In genomic region chr17:46161710-46162109, GRCm38 (mm10) we compare ENCODE assay signal across 9 mouse cellular contexts. TPM values are rescaled to one million over a fixed set of nuclear protein-coding genes. Genes with fewer than 3 reads are reported as not detected.
DNase-seq lines count a peak whose midpoint lies in the region; ATAC-seq and TF ChIP-seq lines count a peak whose summit lies in the region.
"Had no signal": no experiment of that assay in that cellular context is flagged by ENCODE, and none has a peak within 500 bp of the region (broad histone marks: within the 10 kb centered on the region; RNA-seq: fewer than 3 reads in every experiment).

No protein-coding gene starts in this region.

- peak overlapping the region; percentile 40 to 86 for H3K27ac ChIP-seq in heart, embryonic 14.5 days (replicated peaks in 1 of 2; ENCODE audit: control insufficient read depth in 1 of 2, insufficient read depth in 1 of 2, low read depth in 2 of 2, low read length in 2 of 2)
- H3K27ac ChIP-seq in heart, postnatal 0 days (ENCODE audit: low read depth): peak overlapping the region; percentile 86
- H3K27ac ChIP-seq in midbrain, embryonic 10.5 days (replicated peaks): peak overlapping the region; percentile 92

- no peaks in the 10 kb centered on the region for H3K9me3 ChIP-seq in heart, embryonic 14.5 days (ENCODE audit: control insufficient read depth, low read length)
- H3K9me3 ChIP-seq in G1E (replicated peaks): no peaks in the 10 kb centered on the region
- no peaks in the 10 kb centered on the region for H3K9me3 ChIP-seq in heart, postnatal 0 days (replicated peaks; ENCODE audit: control insufficient read depth, low read length)
- no peaks in the 10 kb centered on the region for H3K9me3 ChIP-seq in midbrain, embryonic 10.5 days (replicated peaks)

- peak overlapping the region; percentile 70 to 85 for H3K4me3 ChIP-seq in heart, embryonic 14.5 days (ENCODE audit: control insufficient read depth in 1 of 2, insufficient read depth in 1 of 2, low read depth in 1 of 2, low read length in 2 of 2)
- H3K4me3 ChIP-seq in G1E (ENCODE audit: low read depth, low read length): peak overlapping the region; percentile 74
- peak overlapping the region; percentile 86 for H3K4me3 ChIP-seq in heart, postnatal 0 days (ENCODE audit: low read depth, low read length)
- H3K4me3 ChIP-seq in midbrain, embryonic 10.5 days: peak overlapping the region; percentile 89

- DNase-seq in heart, postnatal 10 days: no peak
- no peak for DNase-seq in G1E (ENCODE audit: low spot score)
- DNase-seq in heart, postnatal 0 days (ENCODE audit: low spot score): no peak
- no peak for DNase-seq in midbrain, embryonic 10.5 days (ENCODE audit: low spot score)
- DNase-seq in layer of hippocampus, postnatal 14 days (ENCODE audit: low spot score in 2 of 2): no peak
- DNase-seq in adrenal gland, postnatal 36 days: no peak
- DNase-seq in embryo, embryonic 9.5 days (ENCODE audit: extremely low spot score): no peak
- DNase-seq: gastrocnemius, postnatal 36 days had no signal

- H3K9ac ChIP-seq in heart, embryonic 14.5 days (ENCODE audit: low read length): peak overlapping the region; percentile 85
- peak overlapping the region; percentile 85 for H3K9ac ChIP-seq in heart, postnatal 0 days (replicated peaks; ENCODE audit: low read depth, low read length)

- intact Hi-C loops in heart, postnatal 10 days (cut with DNase I): loop anchor here (10.0 kb wide), 1 partner anchor 427 kb away; the partner anchor contains the start of gene 1600014C23Rik

- peaks cover 37% of the 10 kb centered on the region for H3K36me3 ChIP-seq in heart, embryonic 14.5 days (ENCODE audit: control insufficient read depth, insufficient read depth, low read length)
- peaks cover 36% of the 10 kb centered on the region for H3K36me3 ChIP-seq in G1E (replicated peaks)
- peaks cover 31% of the 10 kb centered on the region for H3K36me3 ChIP-seq in heart, postnatal 0 days (replicated peaks; ENCODE audit: control insufficient read depth, insufficient read depth, low read length)
- peaks cover 43% of the 10 kb centered on the region for H3K36me3 ChIP-seq in midbrain, embryonic 10.5 days

- no peak for TF ChIP-seq EP300 in heart, postnatal 0 days (IDR thresholded peaks at IDR 0.05; ENCODE audit: low read depth)

- TF ChIP-seq CTCF in G1E (IDR thresholded peaks at IDR 0.05; ENCODE audit: low read depth, low read length): no peak
- no peak for TF ChIP-seq CTCF in heart, postnatal 0 days (IDR thresholded peaks at IDR 0.05; ENCODE audit: low read depth)

- ATAC-seq in heart, embryonic 14.5 days (ENCODE audit: insufficient number of reproducible peaks, insufficient read depth, low FRiP score, low read depth): no peak
- ATAC-seq in G1E (ENCODE audit: extremely low read depth, insufficient number of reproducible peaks, low FRiP score, poor library complexity, severe bottlenecking): no peak
- ATAC-seq in heart, postnatal 0 days (ENCODE audit: insufficient read depth, low read depth): no peak

- 44% methylated on average over 9 of the region's 9 CpGs for WGBS in heart, embryonic 14.5 days
- 41% methylated on average over 9 of the region's 9 CpGs for WGBS in heart, postnatal 0 days
- 51% methylated on average over 9 of the region's 9 CpGs for WGBS in midbrain, embryonic 10.5 days

- peaks cover 13 to 31% of the 10 kb centered on the region in 2 experiments for H3K4me1 ChIP-seq in heart, embryonic 14.5 days (ENCODE audit: control insufficient read depth in 2 of 2, insufficient read depth in 2 of 2, low read length in 2 of 2)
- H3K4me1 ChIP-seq in G1E (ENCODE audit: insufficient read depth, low read depth, low read length): peaks cover 63% of the 10 kb centered on the region
- peaks cover 25% of the 10 kb centered on the region for H3K4me1 ChIP-seq in heart, postnatal 0 days (ENCODE audit: control insufficient read depth, insufficient read depth)
- H3K4me1 ChIP-seq in midbrain, embryonic 10.5 days: peaks cover 32% of the 10 kb centered on the region

- peak overlapping the region; percentile 76 for H3K4me2 ChIP-seq in heart, embryonic 14.5 days (ENCODE audit: low read length)
- peak overlapping the region; percentile 82 for H3K4me2 ChIP-seq in heart, postnatal 0 days (ENCODE audit: low read depth, low read length)

- H3K27me3 ChIP-seq in heart, embryonic 14.5 days (ENCODE audit: control insufficient read depth, insufficient read depth, low read length): no peaks in the 10 kb centered on the region
- no peaks in the 10 kb centered on the region for H3K27me3 ChIP-seq in G1E (ENCODE audit: insufficient read depth, low read length)
- no peaks in the 10 kb centered on the region for H3K27me3 ChIP-seq in heart, postnatal 0 days (ENCODE audit: control insufficient read depth, insufficient read depth, low read length)
- H3K27me3 ChIP-seq in midbrain, embryonic 10.5 days (ENCODE audit: low read depth, poor library complexity, severe bottlenecking): no peaks in the 10 kb centered on the region

RNA-seq across cellular contexts. Expression of gene Gtpbp2, which starts 0.9 kb away (rescaled TPM):
- 24.8 and 29.1 TPM in 2 replicates for polyA plus RNA-seq in heart, embryonic 14.5 days (2014; fragmentation: Nextera tagmentation; extraction: Ambion mirVana)
- total RNA-seq in heart, postnatal 10 days (2021): 10 to 100 TPM; 83.5 to 84.8 TPM
- total RNA-seq in G1E (2014; fragmentation: Nextera tagmentation) (41.7 and 182 TPM in 2 replicates), G1E (2017) (30.3 and 31.8 TPM in 2 replicates)
- polyA plus RNA-seq in G1E (2012): 55.0 and 61.1 TPM in 2 replicates
- total RNA-seq in heart, postnatal 0 days (2014; rRNA removed; ENCODE audit: low replicate concordance): 66.4 and 99.0 TPM in 2 replicates
- polyA plus RNA-seq in heart, postnatal 0 days (2015; fragmentation: Nextera tagmentation; extraction: Ambion mirVana): 24.5 and 25.8 TPM in 2 replicates
- 28.2 and 31.0 TPM in 2 replicates for polyA plus RNA-seq in midbrain, embryonic 10.5 days (2016; fragmentation: Nextera tagmentation; extraction: Ambion mirVana)
- total RNA-seq in layer of hippocampus, postnatal 14 days (2021): 100 to 1,000 TPM; 100 to 107 TPM
- total RNA-seq in adrenal gland, postnatal 36 days (2021): 10 to 100 TPM; 67.4 to 78.1 TPM

RNA-seq across cellular contexts. Expression of gene Mad2l1bp, which starts 8.4 kb away (rescaled TPM):
- polyA plus RNA-seq in heart, embryonic 14.5 days (2014; fragmentation: Nextera tagmentation; extraction: Ambion mirVana): 27.1 and 31.5 TPM in 2 replicates
- total RNA-seq in heart, postnatal 10 days (2021): 10 to 100 TPM; 18.5 to 21.6 TPM
- 21.7 and 27.4 TPM in 2 replicates for total RNA-seq in G1E (2014; fragmentation: Nextera tagmentation)
- total RNA-seq in G1E (2017): 12.7 and 14.0 TPM in 2 replicates
- polyA plus RNA-seq in G1E (2012): 7.8 and 12.8 TPM in 2 replicates
- 19.1 and 26.9 TPM in 2 replicates for total RNA-seq in heart, postnatal 0 days (2014; rRNA removed; ENCODE audit: low replicate concordance)
- polyA plus RNA-seq in heart, postnatal 0 days (2015; fragmentation: Nextera tagmentation; extraction: Ambion mirVana): 32.5 and 32.6 TPM in 2 replicates
- polyA plus RNA-seq in midbrain, embryonic 10.5 days (2016; fragmentation: Nextera tagmentation; extraction: Ambion mirVana): 36.1 and 40.1 TPM in 2 replicates
- 10 to 100 TPM in 1 of 2 experiments, 1 to 10 TPM in 1; 9.0 to 11.3 TPM for total RNA-seq in layer of hippocampus, postnatal 14 days (2021)
- total RNA-seq in adrenal gland, postnatal 36 days (2021): 10 to 100 TPM; 19.7 to 20.1 TPM

RNA-seq across cellular contexts. Expression of gene Rsph9, which starts 17.7 kb away (rescaled TPM):
- polyA plus RNA-seq in heart, embryonic 14.5 days (2014; fragmentation: Nextera tagmentation; extraction: Ambion mirVana): 6.8 and 7.0 TPM in 2 replicates
- 1 to 10 TPM; 1.3 to 2.3 TPM for total RNA-seq in heart, postnatal 10 days (2021)
- not detected in 2 replicates for total RNA-seq in G1E (2014; fragmentation: Nextera tagmentation)
- 0.12 TPM in 1 of 2 replicates, not detected in the other for total RNA-seq in G1E (2017)
- polyA plus RNA-seq in G1E (2012): not detected in 2 replicates
- 0.27 and 4.5 TPM in 2 replicates for total RNA-seq in heart, postnatal 0 days (2014; rRNA removed; ENCODE audit: low replicate concordance)
- 4.2 and 4.7 TPM in 2 replicates for polyA plus RNA-seq in heart, postnatal 0 days (2015; fragmentation: Nextera tagmentation; extraction: Ambion mirVana)
- polyA plus RNA-seq in midbrain, embryonic 10.5 days (2016; fragmentation: Nextera tagmentation; extraction: Ambion mirVana): 11.7 and 14.2 TPM in 2 replicates
- total RNA-seq in layer of hippocampus, postnatal 14 days (2021): 10 to 100 TPM; 27.4 to 28.5 TPM
- 10 to 100 TPM in 1 of 2 experiments, 1 to 10 TPM in 1; 7.9 to 12.8 TPM for total RNA-seq in adrenal gland, postnatal 36 days (2021)

RNA-seq across cellular contexts. Expression of gene Polh, which starts 40.7 kb away (rescaled TPM):
- 11.2 and 11.7 TPM in 2 replicates for polyA plus RNA-seq in heart, embryonic 14.5 days (2014; fragmentation: Nextera tagmentation; extraction: Ambion mirVana)
- total RNA-seq in heart, postnatal 10 days (2021): 10 to 100 TPM; 11.6 to 15.9 TPM
- total RNA-seq in G1E (2014; fragmentation: Nextera tagmentation) (24.8 and 25.7 TPM in 2 replicates), G1E (2017) (33.3 and 34.6 TPM in 2 replicates)
- 2.2 and 2.8 TPM in 2 replicates for polyA plus RNA-seq in G1E (2012)
- total RNA-seq in heart, postnatal 0 days (2014; rRNA removed; ENCODE audit: low replicate concordance): 11.0 and 13.0 TPM in 2 replicates
- polyA plus RNA-seq in heart, postnatal 0 days (2015; fragmentation: Nextera tagmentation; extraction: Ambion mirVana): 7.8 and 7.9 TPM in 2 replicates
- 12.6 and 13.6 TPM in 2 replicates for polyA plus RNA-seq in midbrain, embryonic 10.5 days (2016; fragmentation: Nextera tagmentation; extraction: Ambion mirVana)
- total RNA-seq in layer of hippocampus, postnatal 14 days (2021): 1 to 10 TPM; 6.2 to 6.9 TPM
- 10 to 100 TPM; 43.3 to 45.3 TPM for total RNA-seq in adrenal gland, postnatal 36 days (2021)

RNA-seq across cellular contexts. Expression of gene Xpo5, which starts 40.9 kb away (rescaled TPM):
- polyA plus RNA-seq in heart, embryonic 14.5 days (2014; fragmentation: Nextera tagmentation; extraction: Ambion mirVana): 24.1 and 24.2 TPM in 2 replicates
- total RNA-seq in heart, postnatal 10 days (2021): 10 to 100 TPM; 21.6 to 27.4 TPM
- 65.6 and 77.6 TPM in 2 replicates for total RNA-seq in G1E (2014; fragmentation: Nextera tagmentation)
- total RNA-seq in G1E (2017): 50.9 and 55.3 TPM in 2 replicates
- 14.1 and 24.8 TPM in 2 replicates for polyA plus RNA-seq in G1E (2012)
- total RNA-seq in heart, postnatal 0 days (2014; rRNA removed; ENCODE audit: low replicate concordance): 22.6 and 28.9 TPM in 2 replicates
- 9.9 and 11.7 TPM in 2 replicates for polyA plus RNA-seq in heart, postnatal 0 days (2015; fragmentation: Nextera tagmentation; extraction: Ambion mirVana)
- polyA plus RNA-seq in midbrain, embryonic 10.5 days (2016; fragmentation: Nextera tagmentation; extraction: Ambion mirVana): 67.1 and 70.7 TPM in 2 replicates
- total RNA-seq in layer of hippocampus, postnatal 14 days (2021): 10 to 100 TPM; 43.8 to 44.4 TPM
- 10 to 100 TPM; 81.4 to 87.7 TPM for total RNA-seq in adrenal gland, postnatal 36 days (2021)
